Mouse (Mus musculus) MEL (cell line): ENCODE data around the gene Nlrp3.

ENCODE experiments used
- CTCF ChIP-seq, 3 experiments: IDR thresholded peaks in 2 of 3; conservative IDR thresholded peaks in 1 of 3; 2 replicates each; pipeline ENCODE4 v1.5.1; 2011 to 2012; ENCODE audit warnings: low read length in 3 of 3, low read depth in 2 of 3, mild to moderate bottlenecking in 2 of 3, improper control_type of control experiment in 1 of 3, inconsistent platforms in 1 of 3, mixed read lengths in 1 of 3, moderate library complexity in 1 of 3; ENCODE audit not compliant: control insufficient read depth in 1 of 3, insufficient read depth in 1 of 3, poor library complexity in 1 of 3, severe bottlenecking in 1 of 3
- MAFK ChIP-seq: IDR thresholded peaks from 2 replicates; pipeline ENCODE4 v1.6.1; 2011; ENCODE audit warnings: low read depth, mild to moderate bottlenecking, low read length, improper control_type of control experiment, borderline replicate concordance
- SMC3 ChIP-seq: IDR thresholded peaks from 2 replicates; pipeline ENCODE4 v1.6.1; 2011; ENCODE audit warnings: low read depth, low read length, improper control_type of control experiment
- UBTF ChIP-seq: IDR thresholded peaks from 2 replicates; pipeline ENCODE4 v1.6.1; 2012; ENCODE audit warnings: low read depth, mild to moderate bottlenecking, inconsistent platforms, low read length, improper control_type of control experiment, moderate library complexity, borderline replicate concordance; ENCODE audit not compliant: insufficient read depth
- USF2 ChIP-seq, 2 experiments: IDR thresholded peaks; 2 replicates each; pipeline ENCODE4 v1.6.1; 2011 to 2012; ENCODE audit warnings: improper control_type of control experiment in 2 of 2, low read length in 2 of 2, borderline replicate concordance in 1 of 2, inconsistent platforms in 1 of 2, low read depth in 1 of 2, mild to moderate bottlenecking in 1 of 2; ENCODE audit not compliant: insufficient read depth in 1 of 2

DNA sequence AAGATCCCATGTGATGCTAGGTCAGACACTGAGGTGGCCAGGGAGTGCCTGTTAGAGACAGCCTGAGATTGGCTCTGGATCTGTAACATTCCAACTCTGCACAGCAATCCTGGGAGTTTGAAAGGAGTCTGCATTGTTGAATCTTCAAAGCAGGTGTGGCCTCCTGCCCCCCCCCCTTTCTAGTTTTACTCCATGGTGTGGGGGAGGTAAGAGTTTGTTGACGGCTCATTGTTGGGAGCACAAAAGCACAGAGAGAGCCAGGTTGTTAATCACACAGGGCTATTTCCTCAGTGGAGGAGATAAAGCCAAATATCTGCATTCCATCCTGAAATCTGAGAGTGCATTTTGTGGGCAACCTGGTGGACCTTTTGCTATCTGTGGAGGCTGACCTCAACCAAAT lies 29.8 kb upstream of the Nlrp3 start:
- TF ChIP-seq MAFK (no peak), UBTF (no peak), CTCF (IDR thresholded peaks at IDR 0.05 in 2 of 3, conservative IDR thresholded peaks at IDR 0.05 in 1 of 3; ENCODE audit: control insufficient read depth in 1 of 3, insufficient read depth in 1 of 3, low read depth in 2 of 3, low read length in 3 of 3, poor library complexity in 1 of 3, severe bottlenecking in 1 of 3) (no peak), SMC3 (no peak), USF2 (IDR thresholded peaks at IDR 0.05; ENCODE audit: borderline replicate concordance in 1 of 2, insufficient read depth in 1 of 2, low read depth in 1 of 2, low read length in 2 of 2) (no peak)
